28 mouse cellular contexts compared by ENCODE assay signal in genomic region chr2:161196713-161197372, GRCm38 (mm10).
DNase-seq lines count a peak whose midpoint lies in the region; ATAC-seq lines count a peak whose summit lies in the region.
"Had no signal": no experiment of that assay in that cellular context is flagged by ENCODE, and none has a peak within 500 bp of the region (broad histone marks: within the 10 kb centered on the region; RNA-seq: fewer than 3 reads in every experiment).

No protein-coding gene starts in this region.

- no peaks in the 10 kb centered on the region for H3K36me3 ChIP-seq in forebrain, embryonic 11.5 days (ENCODE audit: control insufficient read depth, insufficient read depth, low read length)
- no peaks in the 10 kb centered on the region for H3K36me3 ChIP-seq in forebrain, embryonic 10.5 days (replicated peaks)
- no peaks in the 10 kb centered on the region for H3K36me3 ChIP-seq in midbrain, embryonic 12.5 days
- H3K36me3 ChIP-seq in midbrain, embryonic 15.5 days (replicated peaks) = no peaks in the 10 kb centered on the region
- H3K36me3 ChIP-seq: G1E; limb, embryonic 12.5 days; midbrain, embryonic 13.5 days; neural tube, embryonic 15.5 days had no signal

- no peak overlapping the region for H3K4me2 ChIP-seq in forebrain, embryonic 11.5 days (ENCODE audit: low read depth, low read length, severe bottlenecking)
- H3K4me2 ChIP-seq in midbrain, embryonic 12.5 days (replicated peaks) = no peak overlapping the region
- H3K4me2 ChIP-seq in midbrain, embryonic 15.5 days = no peak overlapping the region
- H3K4me2 ChIP-seq: heart, embryonic 11.5 days; limb, embryonic 12.5 days; liver, embryonic 11.5 days; midbrain, embryonic 13.5 days; neural tube, embryonic 15.5 days had no signal

- ATAC-seq in forebrain, embryonic 11.5 days (replicated peaks; ENCODE audit: low FRiP score) = peak; percentile 91
- peak; percentile 62; the same call in 1 of the 2 replicates for ATAC-seq in midbrain, embryonic 12.5 days (ENCODE audit: low FRiP score, low read depth)
- no peak for ATAC-seq in midbrain, embryonic 15.5 days (replicated peaks)
- ATAC-seq: CD4-positive, CD25-positive, alpha-beta regulatory T cell, adult 4 months; intestine, embryonic 16.5 days; liver, postnatal 0 days; lung, postnatal 0 days; midbrain, embryonic 13.5 days had no signal

- H3K9ac ChIP-seq in forebrain, embryonic 11.5 days (ENCODE audit: low read length) = no peak overlapping the region
- H3K9ac ChIP-seq in midbrain, embryonic 12.5 days (replicated peaks) = no peak overlapping the region
- no peak overlapping the region for H3K9ac ChIP-seq in midbrain, embryonic 15.5 days
- H3K9ac ChIP-seq: limb, embryonic 12.5 days; liver, postnatal 0 days; midbrain, embryonic 13.5 days; neural tube, embryonic 15.5 days had no signal

- DNase-seq in forebrain, embryonic 11.5 days (ENCODE audit: low spot score) = no peak
- no peak for DNase-seq in forebrain, embryonic 10.5 days (ENCODE audit: extremely low spot score, low spot score)
- peak; percentile 69 for DNase-seq in ZHBTc4 (ENCODE audit: low read depth, low spot score)
- peak; percentile 5 for DNase-seq in retina, embryonic 14.5 days (ENCODE audit: low spot score)
- no peak for DNase-seq in adrenal gland, adult (ENCODE audit: inconsistent age in 2 of 2, low spot score in 1 of 2)
- DNase-seq in spleen, postnatal 10 days (ENCODE audit: low spot score in 2 of 2) = no peak
- DNase-seq: adrenal gland, postnatal 14 days; cerebellum, adult 8-10 months; cerebellum, postnatal 36 days; gastrocnemius, postnatal 14 days; kidney, adult 9 months; kidney, postnatal 14 days; liver, postnatal 0 days had no signal

- H3K27me3 ChIP-seq in forebrain, embryonic 11.5 days (ENCODE audit: control insufficient read depth, insufficient read depth, low read length) = no peaks in the 10 kb centered on the region
- H3K27me3 ChIP-seq in forebrain, embryonic 10.5 days (ENCODE audit: poor library complexity, severe bottlenecking) = no peaks in the 10 kb centered on the region
- H3K27me3 ChIP-seq in midbrain, embryonic 12.5 days = no peaks in the 10 kb centered on the region
- H3K27me3 ChIP-seq in midbrain, embryonic 15.5 days (replicated peaks) = no peaks in the 10 kb centered on the region
- H3K27me3 ChIP-seq: limb, embryonic 12.5 days; midbrain, embryonic 13.5 days; neural tube, embryonic 15.5 days had no signal

- no peaks in the 10 kb centered on the region for H3K9me3 ChIP-seq in forebrain, embryonic 11.5 days (ENCODE audit: control insufficient read depth, low read length)
- no peaks in the 10 kb centered on the region for H3K9me3 ChIP-seq in forebrain, embryonic 10.5 days
- H3K9me3 ChIP-seq in midbrain, embryonic 12.5 days = no peaks in the 10 kb centered on the region
- no peaks in the 10 kb centered on the region for H3K9me3 ChIP-seq in midbrain, embryonic 15.5 days
- H3K9me3 ChIP-seq: limb, embryonic 12.5 days; midbrain, embryonic 13.5 days; neural tube, embryonic 15.5 days had no signal

- 76% methylated on average over 7 of the region's 7 CpGs for WGBS in forebrain, embryonic 11.5 days
- 93% methylated on average over 7 of the region's 7 CpGs for WGBS in forebrain, embryonic 10.5 days
- WGBS in midbrain, embryonic 12.5 days = 85% methylated on average over 7 of the region's 7 CpGs
- WGBS in midbrain, embryonic 15.5 days = 80% methylated on average over 7 of the region's 7 CpGs

- H3K27ac ChIP-seq in forebrain, embryonic 11.5 days (ENCODE audit: low read depth, low read length) = no peak overlapping the region
- H3K27ac ChIP-seq in forebrain, embryonic 10.5 days = no peak overlapping the region
- H3K27ac ChIP-seq in midbrain, embryonic 12.5 days (replicated peaks) = no peak overlapping the region
- H3K27ac ChIP-seq in midbrain, embryonic 15.5 days = no peak overlapping the region
- H3K27ac ChIP-seq: layer of hippocampus, adult 2 months; limb, embryonic 12.5 days; macrophage; midbrain, embryonic 13.5 days; neural tube, embryonic 15.5 days; stomach, postnatal 0 days had no signal

- H3K4me3 ChIP-seq in forebrain, embryonic 11.5 days (ENCODE audit: low read depth, low read length) = no peak overlapping the region
- H3K4me3 ChIP-seq in forebrain, embryonic 10.5 days = no peak overlapping the region
- no peak overlapping the region for H3K4me3 ChIP-seq in midbrain, embryonic 12.5 days
- H3K4me3 ChIP-seq in midbrain, embryonic 15.5 days = no peak overlapping the region
- H3K4me3 ChIP-seq: layer of hippocampus, adult 2 months; limb, embryonic 12.5 days; midbrain, embryonic 13.5 days; myocyte; neural tube, embryonic 15.5 days had no signal

- peaks cover 2% of the 10 kb centered on the region; the same call in 1 of the 2 replicates for H3K4me1 ChIP-seq in forebrain, embryonic 11.5 days (replicated peaks; ENCODE audit: control insufficient read depth, insufficient read depth, low read length)
- H3K4me1 ChIP-seq in forebrain, embryonic 10.5 days = peaks cover 13% of the 10 kb centered on the region
- H3K4me1 ChIP-seq in midbrain, embryonic 12.5 days = peaks cover 5% of the 10 kb centered on the region; the same call in 1 of the 2 replicates
- no peaks in the 10 kb centered on the region for H3K4me1 ChIP-seq in midbrain, embryonic 15.5 days
- H3K4me1 ChIP-seq: limb, embryonic 12.5 days had no signal

Comparison
In these comparisons a context has a peak if more than half of its experiments do, and no peak if none do; other contexts are left out.
1. DNase-seq: peak in ZHBTc4 (single experiment) and retina, embryonic 14.5 days (single experiment); none in forebrain, embryonic 11.5 days (single experiment), forebrain, embryonic 10.5 days (single experiment), adrenal gland, adult (0 of 2) and spleen, postnatal 10 days (0 of 2).